Mouse (Mus musculus): ENCODE measurements around the gene Reep3. TPM values are rescaled to one million over a fixed set of nuclear protein-coding genes. Genes with fewer than 3 reads are reported as not detected.
"Not testable (repeated sequence)": the region's sequence is repeated elsewhere in the genome, so short reads cannot be mapped to it uniquely, and the experiment has no call there.

The Reep3 gene
- 17.1 and 32.7 TPM in 2 replicates for polyA plus RNA-seq (2012; rRNA removed)

DNA sequence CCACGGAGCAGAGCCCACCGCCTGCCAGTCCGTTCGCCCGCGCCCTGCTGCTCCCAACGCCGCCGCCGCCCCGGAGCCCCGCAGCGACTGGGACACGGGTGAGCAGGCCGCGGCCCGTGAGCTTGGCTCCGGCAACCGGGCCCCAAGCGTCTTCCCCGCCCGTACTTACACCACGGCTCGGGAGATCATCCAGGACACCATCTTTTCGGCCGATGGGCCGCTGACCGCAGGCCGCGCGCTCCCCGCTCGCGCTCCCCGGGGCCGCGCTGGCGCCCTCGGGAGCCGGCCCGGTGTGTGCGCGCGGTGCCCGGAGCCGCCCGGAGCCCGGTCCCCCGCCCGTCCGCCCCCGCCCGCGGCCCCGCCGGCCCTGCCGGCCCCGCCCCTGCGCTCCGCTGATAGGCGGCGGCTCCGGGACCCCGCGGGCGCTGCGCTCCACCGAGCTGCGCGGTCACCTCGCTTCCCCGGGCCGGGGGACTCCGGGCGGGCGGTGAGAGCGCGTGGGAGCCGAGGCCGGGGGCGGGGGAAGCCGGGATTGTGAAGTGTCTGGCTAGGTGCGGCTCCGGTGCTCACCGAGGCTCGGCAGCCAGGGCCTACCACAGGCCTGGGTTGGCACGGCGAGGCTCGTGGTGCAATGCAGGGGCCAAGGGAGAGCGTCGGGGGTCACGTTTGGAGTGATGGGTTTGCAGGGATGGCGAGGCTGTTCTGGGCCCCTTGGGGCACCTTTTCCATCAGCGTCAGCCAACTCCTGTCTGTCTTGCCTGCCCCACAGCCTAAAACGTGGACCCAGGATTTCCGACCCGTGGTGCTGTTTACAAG, at the start of gene Reep3:
Gene Reep3 (minus strand): TSS at position 325 of the 816 bp plus-strand sequence.
- no peak for DNase-seq (ENCODE audit: low read depth, low spot score)
- WGBS, result under 1% methylated on average over 97 of the region's 97 CpGs

DNA sequence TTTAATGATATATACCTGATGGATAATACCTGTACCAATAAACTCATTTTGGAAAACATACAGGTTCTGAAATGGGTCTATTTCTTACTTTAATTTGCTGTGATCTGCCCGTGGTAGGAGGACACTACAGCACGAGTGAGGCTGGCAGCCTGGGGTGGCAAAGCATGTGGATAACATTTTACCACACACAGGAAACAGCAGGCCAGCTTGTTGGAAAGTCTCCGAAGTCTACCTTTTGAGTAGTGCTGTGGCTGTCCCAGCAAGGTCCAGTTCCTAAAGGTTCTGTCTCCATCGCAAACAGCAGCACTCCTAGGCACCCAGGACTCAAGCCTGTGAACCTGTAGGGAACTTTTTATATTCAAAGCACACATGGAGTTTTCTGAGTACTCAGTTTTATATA, 48.9 kb upstream of the Reep3 start:
- DNase-seq (ENCODE audit: low read depth, low spot score), result no peak
- WGBS, result 72% methylated on average over 4 of the region's 4 CpGs

DNA sequence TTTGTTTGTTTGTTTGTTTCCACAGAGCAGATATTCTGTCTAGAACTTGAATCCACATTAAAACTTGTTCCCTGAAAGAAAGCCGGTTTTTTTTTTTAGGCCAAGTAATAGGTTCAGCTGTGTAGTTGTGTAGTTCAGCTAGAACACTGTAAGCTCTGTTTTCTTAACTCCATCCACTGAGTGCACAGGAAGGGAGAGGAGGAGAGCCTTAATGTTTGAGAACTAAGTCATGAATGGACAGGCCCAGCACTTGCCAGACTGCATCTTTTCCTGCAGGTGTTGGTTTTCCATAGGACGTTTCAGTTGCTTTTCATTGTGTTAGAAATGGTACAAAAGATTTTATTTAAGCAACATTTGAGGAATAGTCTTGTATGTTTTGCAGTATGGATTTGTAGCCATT, 47.5 kb upstream of the Reep3 start:
- 70% methylated on average over 2 of the region's 2 CpGs for WGBS
- no peak for DNase-seq (ENCODE audit: low read depth, low spot score)

DNA sequence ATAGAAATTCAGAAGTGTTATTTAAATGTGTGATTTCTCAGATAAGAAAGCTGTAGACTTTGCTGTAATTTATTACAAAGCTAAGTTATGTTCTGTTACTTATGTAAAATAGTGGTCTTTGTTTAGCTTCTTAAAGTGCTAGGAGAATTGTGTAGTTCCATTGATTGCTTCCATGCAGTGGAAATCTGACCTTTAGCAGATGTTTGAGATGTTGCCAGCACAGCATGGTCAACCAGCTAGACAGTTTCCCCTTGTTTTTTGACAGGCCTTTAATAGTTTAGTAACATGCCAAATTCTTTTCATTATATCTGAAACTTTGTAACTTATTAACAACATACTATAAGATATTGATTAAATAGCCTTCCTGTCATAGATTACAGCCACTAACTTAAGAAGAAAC, 46.9 kb upstream of the Reep3 start:
- DNase-seq (ENCODE audit: low read depth, low spot score), result no peak

DNA sequence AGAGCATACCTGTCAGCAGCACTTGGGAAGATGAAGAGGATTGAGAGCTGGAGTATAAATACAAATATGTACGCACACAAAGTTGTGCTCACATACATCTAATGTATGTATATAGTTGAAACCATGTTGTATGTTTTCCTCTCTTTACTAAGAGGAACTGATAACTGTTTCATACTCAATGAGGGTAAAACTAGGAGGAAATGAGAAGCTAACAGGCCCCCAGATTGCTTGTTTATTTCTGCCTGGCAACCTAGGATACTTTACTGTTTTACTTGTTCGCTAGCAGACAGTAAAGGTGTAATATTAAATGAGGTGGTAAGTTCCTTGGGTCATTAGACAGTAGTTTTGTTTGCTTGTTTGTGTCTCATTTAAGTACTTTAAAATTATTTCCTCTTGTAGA, 40.7 kb upstream of the Reep3 start:
- WGBS, result 79% methylated on average over 2 of the region's 2 CpGs
- no peak for DNase-seq (ENCODE audit: low read depth, low spot score)

DNA sequence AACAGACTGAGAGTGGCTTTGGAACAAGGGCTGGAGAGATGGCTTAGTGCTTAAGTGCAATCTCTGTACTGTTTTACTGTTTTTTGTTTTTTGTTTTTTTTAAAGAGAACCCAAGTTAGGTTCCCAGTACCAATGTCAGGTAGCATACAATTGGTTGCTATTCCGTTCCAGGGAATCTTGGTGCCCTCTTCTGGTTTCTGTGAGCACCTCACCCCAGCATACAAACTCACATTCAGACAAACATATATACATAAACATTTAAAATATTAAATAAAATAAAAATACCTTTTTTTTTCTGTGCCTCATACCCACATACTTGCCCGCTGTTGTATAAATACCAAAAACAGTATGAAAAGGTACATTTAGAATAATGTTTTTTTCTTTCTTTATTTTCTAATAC, 37.6 kb upstream of the Reep3 start:
- WGBS, result 98% methylated on average over 2 of the region's 2 CpGs
- no peak for DNase-seq (ENCODE audit: low read depth, low spot score)

DNA sequence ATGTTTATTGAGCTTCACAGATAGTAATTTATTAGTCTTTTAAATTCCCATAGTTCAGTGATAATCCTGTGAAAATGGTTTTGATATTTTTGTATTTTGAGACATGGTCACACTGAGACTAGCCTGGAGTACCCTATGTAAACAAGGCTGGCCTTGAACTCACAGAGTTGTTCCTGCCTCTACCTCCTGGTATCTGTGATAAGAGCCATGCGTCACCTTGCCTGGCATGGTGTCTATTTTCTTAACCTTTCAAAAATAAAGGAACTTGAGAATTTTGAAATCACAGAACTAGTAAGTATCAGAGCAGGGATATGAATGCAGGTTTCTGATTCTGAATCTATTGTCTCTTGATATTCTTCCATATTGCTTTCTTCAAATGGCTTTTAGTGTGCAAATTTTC, 35.0 kb upstream of the Reep3 start:
- no peak for DNase-seq (ENCODE audit: low read depth, low spot score)
- 79% methylated on average over 1 of the region's 1 CpGs for WGBS

DNA sequence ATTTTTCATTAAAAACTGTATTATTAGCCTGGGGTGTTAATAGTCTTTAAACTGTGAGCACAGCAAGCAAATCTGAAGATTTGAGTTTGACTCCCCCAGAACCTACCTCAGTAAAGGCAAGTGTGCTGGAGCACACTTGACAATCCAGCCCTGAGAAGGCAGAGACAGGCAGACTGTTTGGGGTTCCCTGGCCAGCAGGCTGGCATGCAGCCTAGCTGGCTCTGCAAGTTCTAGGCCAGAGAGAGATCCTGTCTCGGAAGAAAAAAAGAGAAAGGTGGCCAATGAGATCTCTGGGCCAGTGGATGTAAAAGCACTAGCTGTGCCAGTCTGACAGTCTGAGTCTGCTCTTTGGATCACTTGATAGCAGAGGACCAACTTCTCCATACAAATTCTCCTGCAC, 32.8 kb upstream of the Reep3 start:
- WGBS, result 16% methylated on average over 1 of the region's 1 CpGs
- no peak for DNase-seq (ENCODE audit: low read depth, low spot score)

DNA sequence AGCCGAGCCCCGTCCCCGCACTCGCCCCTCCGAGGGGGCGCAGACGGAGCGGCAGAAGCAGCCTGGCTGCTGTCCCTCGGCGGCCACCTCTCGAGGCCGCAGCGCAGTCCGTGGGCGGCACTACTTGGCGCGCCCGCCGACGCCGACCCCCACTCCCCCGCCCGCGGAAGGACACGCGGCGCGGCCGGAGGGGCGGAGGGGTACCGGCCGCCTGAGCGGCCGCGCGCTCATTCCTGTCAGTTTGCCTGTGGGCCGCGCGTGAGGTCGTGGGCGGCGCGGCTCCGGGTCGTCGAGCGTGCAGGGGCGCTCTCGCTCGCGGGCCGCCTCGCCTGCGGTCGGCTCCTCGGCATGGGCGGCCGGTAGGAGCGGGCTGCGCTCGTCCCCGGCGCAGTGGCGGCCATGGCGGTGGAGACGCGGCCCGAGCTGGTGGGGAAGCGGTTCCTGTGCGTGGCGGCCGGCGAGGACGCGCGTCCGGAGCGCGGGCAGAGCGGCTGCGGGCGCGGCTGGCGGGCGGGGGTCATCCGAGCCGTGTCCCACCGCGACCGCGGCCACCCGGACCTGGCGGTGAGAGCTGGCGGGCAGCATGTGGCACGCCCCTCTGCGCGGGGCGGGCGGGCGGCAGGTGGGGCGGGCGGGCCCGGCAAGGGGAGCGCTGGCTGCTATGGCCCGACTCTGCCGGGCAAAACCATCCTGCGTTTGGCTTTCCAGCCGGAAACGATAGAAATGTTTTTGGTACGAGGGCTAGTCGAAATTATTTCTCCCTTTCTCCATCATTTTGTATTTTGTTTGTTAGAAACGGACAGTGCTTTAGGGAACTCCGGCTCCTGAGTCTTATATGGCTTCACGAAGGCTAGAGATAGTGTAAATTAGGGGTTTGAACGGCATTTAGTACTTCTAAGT, 30.4 kb upstream of the Reep3 start:
- WGBS, result 1% methylated on average over 115 of the region's 115 CpGs
- no peak for DNase-seq (ENCODE audit: low read depth, low spot score)

DNA sequence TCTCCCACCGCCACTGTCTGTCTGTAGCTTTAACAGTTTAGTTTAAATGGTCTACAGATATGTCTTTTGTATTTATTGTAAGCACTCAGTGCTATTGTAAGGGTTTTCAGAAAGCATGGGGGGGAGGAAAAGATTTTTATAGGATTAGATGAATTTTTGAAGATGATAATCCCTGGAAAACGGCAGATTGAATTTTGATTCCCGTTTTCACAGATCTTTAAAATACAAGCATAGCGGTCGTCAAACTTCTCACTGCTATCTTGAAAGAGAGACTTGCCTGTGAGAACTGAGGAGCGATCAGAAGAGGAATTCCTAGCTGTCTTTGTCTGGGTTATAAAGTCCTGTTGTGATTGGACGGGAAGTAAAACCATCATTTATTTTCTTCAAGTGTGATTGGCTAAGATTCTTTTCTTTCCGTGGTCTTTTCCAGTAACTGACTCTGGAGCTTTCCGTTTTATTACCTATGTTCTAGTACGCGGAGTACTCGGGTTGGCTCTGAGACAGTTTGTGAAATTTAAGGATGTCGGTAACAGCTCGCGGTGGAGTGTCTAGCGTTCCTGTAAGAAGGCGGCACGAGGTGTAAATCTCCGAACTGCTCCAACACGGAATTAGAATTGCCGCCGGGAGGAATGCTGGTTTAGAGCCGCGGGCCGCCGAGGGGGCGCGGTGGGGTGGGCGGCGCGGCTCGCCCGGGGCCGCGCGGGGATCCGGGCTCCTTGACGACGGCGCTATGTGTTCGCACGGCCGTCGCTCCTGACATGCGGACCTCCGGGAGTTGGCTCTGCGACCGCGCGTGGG, 29.5 kb upstream of the Reep3 start:
- no peak for DNase-seq (ENCODE audit: low read depth, low spot score)
- WGBS, result 3% methylated on average over 50 of the region's 50 CpGs

DNA sequence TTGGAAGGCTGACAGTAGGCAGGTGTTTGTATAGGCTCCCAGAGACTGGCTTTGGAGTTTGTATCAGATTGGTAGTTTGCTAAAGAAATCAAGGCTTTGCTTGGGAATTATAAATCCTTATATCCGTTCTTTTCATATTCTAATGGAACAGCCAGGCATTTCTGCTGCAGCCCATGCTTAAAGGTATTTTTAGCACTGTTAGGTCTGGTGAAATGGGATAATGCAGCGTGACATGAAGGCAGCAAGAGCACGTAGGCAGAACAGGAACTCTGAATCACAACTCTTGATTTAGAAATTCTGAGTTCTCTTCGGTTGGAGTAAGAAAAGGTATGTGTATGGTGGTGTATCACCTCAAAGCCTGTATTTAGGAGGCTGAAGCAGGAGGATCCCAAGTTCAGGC, 27.4 kb upstream of the Reep3 start:
- DNase-seq (ENCODE audit: low read depth, low spot score), result no peak
- WGBS, result 75% methylated on average over 4 of the region's 4 CpGs

DNA sequence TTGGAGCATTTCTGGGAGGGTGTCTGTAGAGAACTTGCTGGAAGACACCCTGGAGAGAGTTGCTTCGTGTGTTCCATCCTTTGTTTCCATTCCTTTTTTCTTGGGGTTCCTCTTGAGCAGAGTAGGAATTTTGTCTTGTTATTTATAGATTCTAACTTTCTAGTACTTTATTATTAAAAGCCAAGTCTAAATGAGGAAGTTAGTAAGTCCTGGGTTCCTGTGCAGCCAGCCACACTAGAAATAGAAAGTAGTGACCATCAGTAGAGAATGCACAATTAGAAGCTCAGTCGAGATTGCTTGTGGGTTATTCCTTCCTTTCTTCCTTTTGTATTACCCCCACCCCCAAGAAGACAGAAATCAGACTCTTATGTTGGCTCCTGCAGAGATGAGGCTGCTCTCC, 27.0 kb upstream of the Reep3 start:
- WGBS, result 45% methylated on average over 2 of the region's 2 CpGs
- DNase-seq (ENCODE audit: low read depth, low spot score), result no peak

DNA sequence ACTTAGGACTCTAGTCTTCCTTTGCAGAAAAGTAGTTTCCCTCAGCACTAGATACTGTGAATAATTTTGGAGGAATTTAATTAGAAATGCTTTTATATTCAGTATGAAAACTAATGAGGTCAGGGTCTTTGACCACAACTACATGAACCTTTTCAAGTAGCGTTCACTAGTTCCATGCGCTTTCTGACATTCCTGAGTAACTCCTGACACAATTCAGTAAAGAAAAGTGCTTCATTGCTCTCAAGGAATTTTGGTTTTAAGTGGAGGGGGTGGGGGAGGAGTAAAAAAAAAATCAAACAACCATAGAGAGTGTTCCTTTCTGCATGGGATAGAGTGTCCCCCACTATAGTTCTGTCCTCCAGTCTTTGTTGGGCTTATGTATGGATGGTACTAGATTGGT, 23.9 kb upstream of the Reep3 start:
- WGBS, result 89% methylated on average over 2 of the region's 2 CpGs
- no peak for DNase-seq (ENCODE audit: low read depth, low spot score)

DNA sequence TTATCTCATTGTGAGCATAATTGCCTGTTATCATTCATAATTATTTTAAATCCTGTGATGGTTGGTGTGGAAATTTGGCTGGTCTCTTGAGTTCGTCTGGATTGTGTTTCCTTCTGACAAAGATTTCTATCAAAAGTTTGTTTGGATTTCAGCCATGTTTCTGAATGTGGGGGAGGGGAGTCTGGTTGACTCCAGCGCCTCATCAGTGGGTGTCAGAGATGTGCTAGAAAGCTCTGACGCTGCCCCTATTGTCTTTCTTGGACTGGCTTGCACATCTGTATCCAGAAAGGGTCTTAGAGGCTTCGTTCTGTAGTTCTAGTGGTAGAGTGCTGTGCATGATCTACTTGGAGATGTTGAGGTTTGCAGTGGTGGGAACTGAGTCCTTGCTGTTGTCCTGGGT, 23.4 kb upstream of the Reep3 start:
- DNase-seq (ENCODE audit: low read depth, low spot score), result no peak
- 73% methylated on average over 4 of the region's 4 CpGs for WGBS

DNA sequence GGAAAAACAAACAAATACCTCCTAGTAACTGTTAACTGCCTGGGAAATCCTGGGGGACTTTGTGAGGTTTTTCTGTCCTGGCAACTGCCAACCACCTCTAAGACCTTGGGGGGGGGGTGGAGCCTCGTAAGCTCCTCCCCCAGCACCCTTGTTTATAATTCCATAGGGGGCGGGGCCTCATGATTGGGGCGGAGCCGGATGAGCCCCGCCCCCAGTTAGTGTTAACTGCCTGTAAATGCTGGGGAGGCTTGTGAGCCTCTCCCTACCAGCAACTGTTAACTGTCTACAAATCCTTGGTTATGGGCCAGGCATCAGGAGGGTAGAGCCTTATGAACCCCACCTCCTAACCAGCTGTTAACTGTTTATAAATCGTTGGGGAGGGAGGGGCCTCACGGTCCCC, 22.5 kb upstream of the Reep3 start:
- WGBS, result 34% methylated on average over 7 of the region's 7 CpGs
- no peak for DNase-seq (ENCODE audit: low read depth, low spot score)

DNA sequence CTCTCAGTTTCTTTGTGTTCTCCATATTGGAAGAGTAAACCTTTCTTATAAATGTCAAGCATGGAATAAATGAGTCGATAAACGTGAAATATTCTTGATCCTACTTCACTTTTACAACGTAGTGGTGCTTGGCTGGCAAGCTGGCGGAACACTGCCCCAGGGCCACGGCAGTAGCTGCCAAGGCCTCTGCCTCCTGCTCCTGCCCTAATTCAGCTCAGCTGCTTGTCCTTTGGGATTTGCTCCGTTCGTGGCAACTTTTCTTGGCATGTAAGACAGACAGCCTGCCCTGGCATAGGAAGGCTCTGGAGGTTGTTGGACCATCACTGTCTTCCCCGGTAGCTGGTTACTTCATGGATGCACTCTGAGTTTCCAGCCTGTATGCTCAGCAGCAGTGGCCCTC, 19.5 kb upstream of the Reep3 start:
- DNase-seq (ENCODE audit: low read depth, low spot score), result no peak

DNA sequence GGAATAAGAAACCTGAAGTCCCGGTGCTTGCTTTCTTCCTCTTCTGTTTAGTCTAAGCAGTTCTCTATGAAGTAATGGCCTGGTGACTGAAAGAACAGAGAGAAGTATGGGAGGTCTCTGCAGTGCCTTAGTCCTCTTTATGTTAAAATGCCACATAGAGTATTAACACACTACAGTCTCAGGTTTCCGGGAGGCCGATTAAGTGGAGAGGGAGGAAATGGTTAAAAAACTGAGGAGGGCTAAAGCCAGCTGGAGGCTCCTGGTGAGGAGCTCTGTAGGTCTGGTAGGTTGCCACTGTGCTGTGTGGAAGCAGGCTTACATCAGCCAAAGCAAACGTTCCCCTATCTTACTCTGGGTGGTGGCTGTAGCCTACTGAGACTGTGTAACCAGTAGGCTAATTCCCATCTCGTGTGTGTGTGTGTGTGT, 18.9 kb upstream of the Reep3 start:
- no peak for DNase-seq (ENCODE audit: low read depth, low spot score)
- WGBS, result 39% methylated on average over 5 of the region's 5 CpGs

More for the DNA sequence above, 19.5 kb upstream of the Reep3 start:
- WGBS, result 61% methylated on average over 8 of the region's 8 CpGs

DNA sequence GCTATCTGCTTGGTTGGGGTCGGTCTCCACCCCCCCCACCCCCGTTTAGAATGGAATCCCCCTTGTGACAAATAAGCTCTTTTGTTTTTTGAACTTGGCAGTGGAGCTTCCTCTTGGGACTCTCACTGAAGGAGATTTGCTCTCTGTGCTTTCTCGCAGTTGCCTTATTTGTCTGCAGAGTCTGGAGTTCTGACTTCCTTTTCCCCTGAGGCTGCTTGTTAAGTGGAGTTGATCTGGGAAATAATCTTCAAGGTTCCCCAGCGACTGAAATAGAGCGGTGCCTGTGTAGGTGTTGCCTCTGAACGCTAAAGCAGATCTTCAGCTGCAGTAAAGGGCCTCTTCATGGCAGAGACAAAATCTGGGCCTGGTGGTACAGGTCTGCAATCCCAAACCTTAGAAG, 18.4 kb upstream of the Reep3 start:
- WGBS, result 43% methylated on average over 6 of the region's 6 CpGs
- no peak for DNase-seq (ENCODE audit: low read depth, low spot score)

DNA sequence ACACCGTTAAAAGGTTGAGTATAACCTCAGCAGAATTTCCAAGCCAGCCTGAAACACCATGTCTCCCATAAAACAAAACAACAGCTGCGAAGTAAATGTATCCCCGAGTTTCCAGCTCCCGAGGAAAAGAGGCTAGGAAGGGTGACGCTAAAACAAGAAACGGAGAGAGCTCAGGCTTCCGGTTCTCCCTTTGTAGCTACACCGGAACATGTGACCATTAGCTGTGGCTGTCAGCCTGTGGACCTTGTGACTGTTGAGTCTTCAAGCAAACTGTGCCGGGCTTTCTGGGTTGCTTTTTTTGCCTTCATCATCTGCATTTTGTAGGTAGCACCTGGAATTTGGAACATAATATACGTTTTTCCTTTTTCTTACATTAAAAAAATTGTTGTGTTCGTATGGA, 17.1 kb upstream of the Reep3 start:
- DNase-seq (ENCODE audit: low read depth, low spot score), result no peak
- WGBS, result 84% methylated on average over 11 of the region's 11 CpGs

DNA sequence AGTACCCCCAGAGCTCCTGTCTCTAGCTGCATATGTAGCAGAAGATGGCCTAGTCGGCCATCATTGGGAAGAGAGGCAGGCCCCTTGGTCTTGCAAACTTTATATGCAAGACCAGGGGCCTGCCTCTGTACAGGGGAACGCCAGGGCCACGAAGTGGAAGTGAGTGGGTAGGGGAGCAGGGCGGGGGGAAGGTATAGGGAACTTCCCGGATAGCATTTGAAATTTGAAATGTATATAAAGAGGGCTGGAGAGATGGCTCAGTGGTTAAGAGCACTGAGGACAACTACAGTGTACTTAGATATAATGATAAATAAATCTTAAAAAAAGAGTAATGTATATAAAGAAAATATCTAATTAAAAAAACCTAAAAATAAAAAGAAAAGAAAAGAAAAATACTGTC, 16.2 kb upstream of the Reep3 start:
- 86% methylated on average over 5 of the region's 5 CpGs for WGBS
- DNase-seq (ENCODE audit: low read depth, low spot score), result not testable (repeated sequence)
